Mouse (Mus musculus) myocyte (in vitro differentiated cells): ENCODE measurements at regions not wholly inside any gene's neighbourhood (a gene's known extent, or its start where the extent isn't known, plus 50 kb on each side); places are given as distances from the start of the nearest gene placed in this dataset.

ENCODE experiments used
- H3K27me3 ChIP-seq: one replicate; pipeline ENCODE4 v1.6.1; 2011; ENCODE audit not compliant: control insufficient read depth, insufficient read depth, insufficient read length
- H3K36me3 ChIP-seq: one replicate; pipeline ENCODE4 v1.6.1; 2011; ENCODE audit not compliant: control insufficient read depth, insufficient read depth
- H3K4me2 ChIP-seq: one replicate; pipeline ENCODE4 v1.6.1; 2011; ENCODE audit warnings: low read depth, control low read depth
- H3K4me3 ChIP-seq: one replicate; pipeline ENCODE4 v1.5.1; 2011; ENCODE audit warnings: mild to moderate bottlenecking, control low read depth, moderate library complexity
- H3K79me2 ChIP-seq: one replicate; pipeline ENCODE4 v1.6.1; 2011; ENCODE audit not compliant: control insufficient read depth, insufficient read depth
- H3ac ChIP-seq: one replicate; pipeline ENCODE4 v1.6.1; 2011; ENCODE audit not compliant: control insufficient read depth, insufficient read length
- CEBPB ChIP-seq: IDR thresholded peaks from 2 replicates; pipeline ENCODE4 v1.6.1; 2011; ENCODE audit warnings: mild to moderate bottlenecking, moderate library complexity; ENCODE audit not compliant: poor library complexity, insufficient read depth, severe bottlenecking
- E2F4 ChIP-seq: IDR thresholded peaks from one replicate; pipeline ENCODE4 v1.6.1; 2011; ENCODE audit warnings: mild to moderate bottlenecking, control low read depth, moderate library complexity; ENCODE audit not compliant: insufficient read depth
- MAX ChIP-seq: IDR thresholded peaks from one replicate; pipeline ENCODE4 v1.6.1; 2011; ENCODE audit warnings: low read depth, mild to moderate bottlenecking, control low read depth
- MYOD1 ChIP-seq, 3 experiments: IDR thresholded peaks; one replicate each; pipeline ENCODE4 v1.6.1; 2011; ENCODE audit warnings: control low read depth in 2 of 3, low read depth in 2 of 3, mild to moderate bottlenecking in 2 of 3, moderate library complexity in 1 of 3; ENCODE audit not compliant: insufficient read length in 2 of 3, control insufficient read depth in 1 of 3
- MYOG ChIP-seq, 3 experiments: IDR thresholded peaks; one replicate each; pipeline ENCODE4 v1.6.1; 2011; ENCODE audit warnings: control low read depth in 2 of 3, low read depth in 2 of 3, mild to moderate bottlenecking in 2 of 3; ENCODE audit not compliant: insufficient read length in 2 of 3, control insufficient read depth in 1 of 3, insufficient read depth in 1 of 3
- POLR2A ChIP-seq: IDR thresholded peaks from one replicate; pipeline ENCODE4 v1.6.1; 2011; ENCODE audit warnings: low read depth, mild to moderate bottlenecking, control low read depth, moderate library complexity; ENCODE audit not compliant: insufficient read length
- POLR2AphosphoS2 ChIP-seq: IDR thresholded peaks from one replicate; pipeline ENCODE4 v1.6.1; 2011; ENCODE audit warnings: low read depth, control low read depth; ENCODE audit not compliant: insufficient read length
- REST ChIP-seq: IDR thresholded peaks from one replicate; pipeline ENCODE4 v1.6.1; 2011; ENCODE audit warnings: mild to moderate bottlenecking, control low read depth, moderate library complexity; ENCODE audit not compliant: insufficient read depth, insufficient read length
- SRF ChIP-seq: IDR thresholded peaks from one replicate; pipeline ENCODE4 v1.6.1; 2011; ENCODE audit warnings: low read depth; ENCODE audit not compliant: control insufficient read depth, insufficient read length
- TCF12 ChIP-seq: IDR thresholded peaks from one replicate; pipeline ENCODE4 v1.6.1; 2011; ENCODE audit warnings: mild to moderate bottlenecking, control low read depth; ENCODE audit not compliant: poor library complexity, insufficient read depth, severe bottlenecking
- TCF3 ChIP-seq: IDR thresholded peaks from one replicate; pipeline ENCODE4 v1.6.1; 2011; ENCODE audit warnings: low read depth, control low read depth; ENCODE audit not compliant: insufficient read length
- USF1 ChIP-seq: IDR thresholded peaks from one replicate; pipeline ENCODE4 v1.6.1; 2011; ENCODE audit warnings: low read depth, mild to moderate bottlenecking, control low read depth, moderate library complexity

GRCm38 (mm10) chr4:142340057-142340456, 100.9 kb upstream of the Kazn start:
- Histone ChIP-seq H3K79me2 (no peaks in the 10 kb centered on the region), H3K36me3 (no peaks in the 10 kb centered on the region), H3K4me2 (no peak overlapping the region), H3ac (no peak overlapping the region), H3K4me3 (no peak overlapping the region), H3K27me3 (no peaks in the 10 kb centered on the region)
- TF ChIP-seq MYOD1 (IDR thresholded peaks at IDR 0.05; ENCODE audit: control insufficient read depth in 1 of 3, insufficient read length in 2 of 3, low read depth in 2 of 3) = no peak
- no peak for TF ChIP-seq SRF
- TF ChIP-seq USF1 = no peak
- no peak for TF ChIP-seq MYOG (IDR thresholded peaks at IDR 0.05; ENCODE audit: control insufficient read depth in 1 of 3, insufficient read depth in 1 of 3, insufficient read length in 2 of 3, low read depth in 2 of 3)
- TF ChIP-seq MAX = no peak
- TF ChIP-seq REST = no peak
- TF ChIP-seq E2F4 = no peak

- TF ChIP-seq MAX = no peak
- TF ChIP-seq REST = no peak
- TF ChIP-seq CEBPB = no peak
- no peak for TF ChIP-seq SRF
- no peak for TF ChIP-seq MYOD1 (IDR thresholded peaks at IDR 0.05; ENCODE audit: control insufficient read depth in 1 of 3, insufficient read length in 2 of 3, low read depth in 2 of 3)
- TF ChIP-seq POLR2A = no peak
- no peak for TF ChIP-seq MYOG (IDR thresholded peaks at IDR 0.05; ENCODE audit: control insufficient read depth in 1 of 3, insufficient read depth in 1 of 3, insufficient read length in 2 of 3, low read depth in 2 of 3)
- no peak for TF ChIP-seq TCF3
- TF ChIP-seq E2F4 = no peak
- no peak for TF ChIP-seq TCF12
- TF ChIP-seq USF1 = no peak
- TF ChIP-seq POLR2AphosphoS2 = no peak
- no peak overlapping the region for H3K4me3 ChIP-seq
- no peak overlapping the region for H3K4me2 ChIP-seq
- no peaks in the 10 kb centered on the region for H3K27me3 ChIP-seq
- H3K79me2 ChIP-seq = no peaks in the 10 kb centered on the region
- H3ac ChIP-seq = no peak overlapping the region
- H3K36me3 ChIP-seq = no peaks in the 10 kb centered on the region
Measured at GRCm38 (mm10) chr4:142337701-142338100, 98.5 kb upstream of the Kazn start.

- H3K79me2 ChIP-seq = no peaks in the 10 kb centered on the region
- no peaks in the 10 kb centered on the region for H3K27me3 ChIP-seq
- H3K36me3 ChIP-seq = no peaks in the 10 kb centered on the region
- H3ac ChIP-seq = no peak overlapping the region
- TF ChIP-seq POLR2AphosphoS2 (no peak), TCF3 (no peak), MAX (no peak), USF1 (no peak), POLR2A (no peak), CEBPB (no peak), SRF (no peak), TCF12 (no peak)
- no peak overlapping the region for H3K4me3 ChIP-seq
- no peak overlapping the region for H3K4me2 ChIP-seq
Measured at GRCm38 (mm10) chr4:142336943-142337342, 97.7 kb upstream of the Kazn start.

GRCm38 (mm10) chr4:142334084-142334483, 94.9 kb upstream of the Kazn start:
- H3K4me2 ChIP-seq = no peak overlapping the region
- H3K36me3 ChIP-seq = no peaks in the 10 kb centered on the region
- no peaks in the 10 kb centered on the region for H3K27me3 ChIP-seq
- no peak overlapping the region for H3K4me3 ChIP-seq
- TF ChIP-seq SRF = no peak
- TF ChIP-seq MYOG (IDR thresholded peaks at IDR 0.05; ENCODE audit: control insufficient read depth in 1 of 3, insufficient read depth in 1 of 3, insufficient read length in 2 of 3, low read depth in 2 of 3) = no peak
- H3ac ChIP-seq = no peak overlapping the region
- H3K79me2 ChIP-seq = no peaks in the 10 kb centered on the region

GRCm38 (mm10) chr4:142330599-142330998, 91.4 kb upstream of the Kazn start:
- Histone ChIP-seq H3K79me2 (no peaks in the 10 kb centered on the region), H3K27me3 (no peaks in the 10 kb centered on the region), H3K4me2 (no peak overlapping the region), H3K4me3 (no peak overlapping the region), H3K36me3 (no peaks in the 10 kb centered on the region), H3ac (no peak overlapping the region)
- no peak for TF ChIP-seq E2F4
- TF ChIP-seq USF1 = no peak
- no peak for TF ChIP-seq REST
- no peak for TF ChIP-seq POLR2AphosphoS2
- no peak for TF ChIP-seq CEBPB
- TF ChIP-seq TCF12 = no peak
- TF ChIP-seq MAX = no peak
- TF ChIP-seq MYOD1 (IDR thresholded peaks at IDR 0.05; ENCODE audit: control insufficient read depth in 1 of 3, insufficient read length in 2 of 3, low read depth in 2 of 3) = no peak
- no peak for TF ChIP-seq MYOG (IDR thresholded peaks at IDR 0.05; ENCODE audit: control insufficient read depth in 1 of 3, insufficient read depth in 1 of 3, insufficient read length in 2 of 3, low read depth in 2 of 3)
